ENCODE assay signal across 8 mouse cellular contexts in the genomic region with DNA sequence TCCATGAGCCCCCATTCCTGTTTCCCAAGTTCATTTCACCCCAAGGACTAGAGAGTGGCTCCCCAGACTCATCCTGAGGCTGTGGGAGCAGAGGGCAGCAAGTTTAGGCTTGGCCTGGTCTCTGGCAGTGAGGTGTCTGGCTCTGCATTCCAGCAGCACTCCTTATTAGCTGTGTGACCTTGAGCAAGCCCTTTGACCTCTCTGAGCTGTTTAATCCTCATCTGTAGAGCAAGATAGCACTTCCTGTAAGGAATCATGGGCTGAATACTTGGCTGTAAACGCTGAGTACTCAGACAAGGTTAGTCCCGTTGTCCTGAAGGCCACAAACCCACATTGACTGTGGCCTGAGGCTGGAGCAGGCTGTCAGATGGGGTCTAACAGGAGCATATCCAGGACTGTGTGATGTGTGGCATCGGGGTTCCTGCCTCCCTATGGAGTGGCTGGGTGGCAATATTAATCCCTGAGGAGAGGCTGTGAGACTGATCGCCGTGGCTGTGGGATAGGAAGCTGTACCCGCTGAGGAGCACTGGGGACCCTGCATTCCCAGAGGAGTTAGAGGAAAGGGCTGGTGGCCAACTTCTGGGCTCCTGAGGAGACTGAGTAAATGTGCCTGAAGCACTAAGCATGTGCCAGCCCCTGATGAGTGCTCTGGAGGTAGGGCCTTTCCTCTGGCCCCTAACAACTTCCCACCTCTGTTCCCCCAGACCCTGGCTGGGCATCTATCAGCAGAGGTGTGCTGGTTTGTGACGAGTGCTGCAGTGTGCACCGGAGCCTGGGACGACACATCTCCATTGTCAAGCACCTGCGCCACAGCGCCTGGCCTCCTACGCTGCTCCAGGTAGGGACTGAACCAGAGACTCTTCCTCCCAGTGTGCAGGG. TPM values are rescaled to one million over a fixed set of nuclear protein-coding genes. Genes with fewer than 3 reads are reported as not detected.
DNase-seq lines count a peak whose midpoint lies in the region; ATAC-seq and TF ChIP-seq lines count a peak whose summit lies in the region.

No protein-coding gene starts in this region.

- no peaks in the 10 kb centered on the region for H3K9me3 ChIP-seq in forebrain, embryonic 12.5 days
- H3K9me3 ChIP-seq in liver, embryonic 11.5 days (ENCODE audit: control insufficient read depth, low read length) = no peaks in the 10 kb centered on the region

- DNase-seq in kidney, adult 9 months = peak; percentile 21
- DNase-seq in kidney, adult 18-20 months = no peak
- DNase-seq in liver, embryonic 11.5 days (ENCODE audit: low spot score) = no peak
- no peak for DNase-seq in thymus, postnatal 4 days
- DNase-seq in lung, adult 2 months = no peak

- 70% methylated on average over 12 of the region's 12 CpGs for WGBS in forebrain, embryonic 12.5 days
- 80% methylated on average over 12 of the region's 12 CpGs for whole genome bisulfite sequencing in liver, embryonic 11.5 days
- 66% methylated on average over 12 of the region's 12 CpGs for WGBS in lung, adult 2 months

- peaks cover 33% of the 10 kb centered on the region for H3K4me1 ChIP-seq in brown adipose tissue, adult 24 weeks (ENCODE audit: control insufficient read depth, insufficient read depth, insufficient read length, low read length)
- H3K4me1 ChIP-seq in forebrain, embryonic 12.5 days = peaks cover 56% of the 10 kb centered on the region
- H3K4me1 ChIP-seq in liver, embryonic 11.5 days (replicated peaks; ENCODE audit: control insufficient read depth, insufficient read depth, low read length) = peaks cover 41% of the 10 kb centered on the region
- H3K4me1 ChIP-seq in lung, adult 2 months (ENCODE audit: control insufficient read depth, insufficient read depth, low read length) = peaks cover 44% of the 10 kb centered on the region

- H3K27ac ChIP-seq in brown adipose tissue, adult 24 weeks (replicated peaks; ENCODE audit: low read depth, low read length) = peak overlapping the region; percentile 96
- H3K27ac ChIP-seq in forebrain, embryonic 12.5 days = peak overlapping the region; percentile 42; the same call in 1 of the 2 replicates
- peak overlapping the region; percentile 50; the same call in 1 of the 2 replicates for H3K27ac ChIP-seq in liver, embryonic 11.5 days (ENCODE audit: low read depth, low read length)

- H3K4me2 ChIP-seq in forebrain, embryonic 12.5 days = no peak overlapping the region
- peak overlapping the region; percentile 4; the same call in 1 of the 2 replicates for H3K4me2 ChIP-seq in liver, embryonic 11.5 days

- no peak overlapping the region for H3K4me3 ChIP-seq in brown adipose tissue, adult 24 weeks (ENCODE audit: insufficient read depth, low read depth, low read length)
- no peak overlapping the region for H3K4me3 ChIP-seq in forebrain, embryonic 12.5 days (replicated peaks)
- H3K4me3 ChIP-seq in liver, embryonic 11.5 days (ENCODE audit: low read depth, low read length) = no peak overlapping the region
- H3K4me3 ChIP-seq in lung, adult 2 months (replicated peaks; ENCODE audit: extremely low read depth, low read depth, low read length) = no peak overlapping the region

- H3K27me3 ChIP-seq in forebrain, embryonic 12.5 days = no peaks in the 10 kb centered on the region
- no peaks in the 10 kb centered on the region for H3K27me3 ChIP-seq in liver, embryonic 11.5 days (replicated peaks; ENCODE audit: control insufficient read depth, insufficient read depth, low read length)

- H3K36me3 ChIP-seq in forebrain, embryonic 12.5 days (replicated peaks) = peaks cover 42% of the 10 kb centered on the region
- peaks cover 25% of the 10 kb centered on the region for H3K36me3 ChIP-seq in liver, embryonic 11.5 days (ENCODE audit: control insufficient read depth, insufficient read depth, low read length)

- TF ChIP-seq POLR2A in lung, adult 2 months (IDR thresholded peaks at IDR 0.05; ENCODE audit: borderline replicate concordance, extremely low read depth, low read depth, low read length) = no peak

- no peak for TF ChIP-seq CTCF in lung, adult 2 months (IDR thresholded peaks at IDR 0.05; ENCODE audit: insufficient read depth, low read length)

- no peak for ATAC-seq in forebrain, embryonic 12.5 days (ENCODE audit: low FRiP score)
- no peak for ATAC-seq in liver, embryonic 11.5 days (replicated peaks; ENCODE audit: low FRiP score)
- no peak for ATAC-seq in inflammation-experienced regulatory T-cells, adult 6 months

- H3K9ac ChIP-seq in forebrain, embryonic 12.5 days = 0 out of 2 replicates have a peak overlapping the region, but pooled peaks have one; percentile 17
- no peak overlapping the region for H3K9ac ChIP-seq in liver, embryonic 11.5 days (ENCODE audit: low read depth, low read length)

RNA-seq across cellular contexts. Expression of gene Git1, which starts 5.1 kb away (rescaled TPM):
- 13.6 and 15.6 TPM in 2 replicates for polyA plus RNA-seq in brown adipose tissue, adult 24 weeks (2012; ENCODE audit: insufficient read depth, insufficient read length, missing spikeins)
- polyA plus RNA-seq in forebrain, embryonic 12.5 days (2016; fragmentation: Nextera tagmentation; extraction: Ambion mirVana) = 14.6 and 14.8 TPM in 2 replicates
- 10.1 and 14.1 TPM in 2 replicates for polyA plus RNA-seq in liver, embryonic 11.5 days (2014; fragmentation: Nextera tagmentation; extraction: Ambion mirVana)
- 10 to 100 TPM in 2 of 3 experiments, 1 to 10 TPM in 1; 9.4 to 13.7 (median 11.0) TPM for polyA plus RNA-seq in inflammation-experienced regulatory T-cells, adult 6 months (2017; shearing (Covaris generic))
- 112 TPM in 2 replicates for polyA plus RNA-seq in lung, adult 2 months (2012; rRNA removed)

RNA-seq across cellular contexts. Expression of gene Ankrd13b, which starts 9.0 kb away (rescaled TPM):
- 1.2 and 1.6 TPM in 2 replicates for polyA plus RNA-seq in brown adipose tissue, adult 24 weeks (2012; ENCODE audit: insufficient read depth, insufficient read length, missing spikeins)
- polyA plus RNA-seq in forebrain, embryonic 12.5 days (2016; fragmentation: Nextera tagmentation; extraction: Ambion mirVana) = 23.0 and 25.1 TPM in 2 replicates
- 4.4 and 5.6 TPM in 2 replicates for polyA plus RNA-seq in liver, embryonic 11.5 days (2014; fragmentation: Nextera tagmentation; extraction: Ambion mirVana)
- 1 to 10 TPM in 1 of 3 experiments, under 1 TPM in 2; 0.39 to 1.6 (median 0.91) TPM for polyA plus RNA-seq in inflammation-experienced regulatory T-cells, adult 6 months (2017; shearing (Covaris generic))
- 21.8 and 22.4 TPM in 2 replicates for polyA plus RNA-seq in lung, adult 2 months (2012; rRNA removed)

RNA-seq across cellular contexts. Expression of gene Abhd15, which starts 16.4 kb away (rescaled TPM):
- 13.4 and 16.1 TPM in 2 replicates for polyA plus RNA-seq in brown adipose tissue, adult 24 weeks (2012; ENCODE audit: insufficient read depth, insufficient read length, missing spikeins)
- polyA plus RNA-seq in forebrain, embryonic 12.5 days (2016; fragmentation: Nextera tagmentation; extraction: Ambion mirVana) = 3.8 and 4.8 TPM in 2 replicates
- 3.9 and 4.2 TPM in 2 replicates for polyA plus RNA-seq in liver, embryonic 11.5 days (2014; fragmentation: Nextera tagmentation; extraction: Ambion mirVana)
- 1 to 10 TPM in 2 of 3 experiments, under 1 TPM in 1; 0.88 to 3.8 (median 3.5) TPM for polyA plus RNA-seq in inflammation-experienced regulatory T-cells, adult 6 months (2017; shearing (Covaris generic))
- polyA plus RNA-seq in lung, adult 2 months (2012; rRNA removed) = 3.8 and 5.9 TPM in 2 replicates

RNA-seq across cellular contexts. Expression of gene Trp53i13, which starts 17.3 kb away (rescaled TPM):
- 7.7 and 8.4 TPM in 2 replicates for polyA plus RNA-seq in brown adipose tissue, adult 24 weeks (2012; ENCODE audit: insufficient read depth, insufficient read length, missing spikeins)
- 30.7 and 31.7 TPM in 2 replicates for polyA plus RNA-seq in forebrain, embryonic 12.5 days (2016; fragmentation: Nextera tagmentation; extraction: Ambion mirVana)
- 16.2 and 17.9 TPM in 2 replicates for polyA plus RNA-seq in liver, embryonic 11.5 days (2014; fragmentation: Nextera tagmentation; extraction: Ambion mirVana)
- 10 to 100 TPM in 1 of 3 experiments, 1 to 10 TPM in 2; 8.5 to 14.3 (median 8.7) TPM for polyA plus RNA-seq in inflammation-experienced regulatory T-cells, adult 6 months (2017; shearing (Covaris generic))
- polyA plus RNA-seq in lung, adult 2 months (2012; rRNA removed) = 31.8 and 41.5 TPM in 2 replicates

RNA-seq across cellular contexts. Expression of gene Gm10392, which starts 20.5 kb away (rescaled TPM):
- not detected in 2 replicates for polyA plus RNA-seq in brown adipose tissue, adult 24 weeks (2012; ENCODE audit: insufficient read depth, insufficient read length, missing spikeins)
- 0.17 TPM in 1 of 2 replicates, not detected in the other for polyA plus RNA-seq in forebrain, embryonic 12.5 days (2016; fragmentation: Nextera tagmentation; extraction: Ambion mirVana)
- polyA plus RNA-seq in liver, embryonic 11.5 days (2014; fragmentation: Nextera tagmentation; extraction: Ambion mirVana) = not detected in 2 replicates
- polyA plus RNA-seq in inflammation-experienced regulatory T-cells, adult 6 months (2017; shearing (Covaris generic)) = 1 to 10 TPM in 1 of 3 experiments, under 1 TPM in 2; 0.33 to 1.6 (median 0.74) TPM
- 0.08 TPM in 1 of 2 replicates, not detected in the other for polyA plus RNA-seq in lung, adult 2 months (2012; rRNA removed)

Comparison
In these comparisons a context has a peak if more than half of its experiments do, and no peak if none do; other contexts are left out.
1. H3K27ac ChIP-seq: peak in every context shown above with its lines; median percentile 96 in brown adipose tissue, adult 24 weeks; 50 in liver, embryonic 11.5 days; 42 in forebrain, embryonic 12.5 days.